Mouse (Mus musculus) A20 (cell line): ENCODE data around the gene Cmtm8.

Experiments used
- DNase-seq: peaks from one replicate; pipeline ENCODE4 v3.0.0-alpha.2; 2011; ENCODE audit warnings: low read depth, low spot score

Cmtm8 gene

DNA sequence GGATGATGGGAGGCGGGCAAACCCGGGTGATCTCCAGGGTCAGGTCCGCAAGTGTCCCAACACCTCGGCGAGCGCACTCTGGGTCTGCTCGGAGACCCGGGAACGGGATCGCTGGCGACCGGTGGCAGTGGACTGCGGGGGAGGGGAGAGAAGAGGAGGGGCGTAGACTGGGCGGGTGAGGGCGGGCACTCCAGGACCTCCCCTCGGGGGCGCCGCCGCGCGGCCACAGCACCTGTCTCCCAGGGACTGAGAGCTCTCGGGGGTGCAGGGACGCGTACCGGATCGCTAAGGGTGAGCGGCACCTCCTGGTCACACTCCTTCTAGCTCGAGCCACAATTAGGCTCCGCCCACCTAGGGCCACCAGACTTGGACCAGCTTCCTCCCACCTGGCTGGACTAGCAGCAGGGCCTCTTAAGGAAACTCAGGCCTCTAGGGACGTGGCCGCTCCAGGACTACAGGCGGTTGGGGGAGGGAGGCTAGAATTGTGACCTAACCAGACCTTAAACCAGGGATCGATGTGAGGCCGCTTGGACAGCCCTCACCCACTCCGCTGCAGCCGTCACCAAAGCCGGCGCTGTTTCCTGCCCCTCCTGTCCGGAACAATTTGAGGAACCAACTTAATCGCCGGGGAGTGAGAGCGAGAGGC is at the start of gene Cmtm8:
Gene Cmtm8, minus strand, starts transcription at position 140 of the 646 bp plus-strand sequence.
- DNase-seq, result peak; percentile 82

DNA sequence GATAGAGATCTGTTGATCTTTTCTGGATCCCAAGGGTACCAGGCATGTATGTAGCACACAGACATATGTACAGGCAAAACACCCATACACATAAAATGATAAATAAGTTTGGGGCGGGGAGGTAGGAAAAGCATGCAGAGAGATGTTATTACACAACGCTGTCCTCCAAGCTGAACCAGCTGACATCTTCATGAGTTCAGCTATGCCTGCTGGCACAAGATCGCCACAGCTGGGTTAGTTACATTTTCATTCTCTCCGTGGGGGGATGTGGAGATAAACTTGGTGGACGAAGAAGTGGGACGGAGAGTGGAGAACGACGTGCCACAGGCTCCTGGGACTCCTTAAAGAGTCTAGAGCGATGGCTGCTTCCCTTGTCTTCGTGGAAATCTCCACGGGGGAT is 49.0 kb upstream of the Cmtm8 start:
- no peak for DNase-seq

DNA sequence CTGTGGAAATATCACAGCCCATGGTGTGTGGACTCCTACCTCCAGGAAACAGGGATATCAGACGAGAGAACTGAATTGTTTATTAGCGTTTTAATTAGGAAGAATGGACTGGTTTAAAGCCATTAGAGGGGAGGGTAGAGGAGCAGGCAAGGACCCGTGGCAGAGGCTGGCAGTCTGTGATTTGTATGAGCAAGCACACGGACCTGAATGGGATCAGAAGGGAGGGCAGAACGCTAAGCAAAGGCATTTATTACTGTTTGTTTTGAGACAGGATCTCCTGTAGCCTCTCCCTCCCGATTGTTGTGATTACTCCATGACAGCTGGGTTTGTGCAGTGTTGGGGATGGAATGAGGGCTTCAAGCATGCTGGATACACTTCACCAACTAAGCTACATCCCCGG is 46.4 kb upstream of the Cmtm8 start:
- no peak for DNase-seq

DNA sequence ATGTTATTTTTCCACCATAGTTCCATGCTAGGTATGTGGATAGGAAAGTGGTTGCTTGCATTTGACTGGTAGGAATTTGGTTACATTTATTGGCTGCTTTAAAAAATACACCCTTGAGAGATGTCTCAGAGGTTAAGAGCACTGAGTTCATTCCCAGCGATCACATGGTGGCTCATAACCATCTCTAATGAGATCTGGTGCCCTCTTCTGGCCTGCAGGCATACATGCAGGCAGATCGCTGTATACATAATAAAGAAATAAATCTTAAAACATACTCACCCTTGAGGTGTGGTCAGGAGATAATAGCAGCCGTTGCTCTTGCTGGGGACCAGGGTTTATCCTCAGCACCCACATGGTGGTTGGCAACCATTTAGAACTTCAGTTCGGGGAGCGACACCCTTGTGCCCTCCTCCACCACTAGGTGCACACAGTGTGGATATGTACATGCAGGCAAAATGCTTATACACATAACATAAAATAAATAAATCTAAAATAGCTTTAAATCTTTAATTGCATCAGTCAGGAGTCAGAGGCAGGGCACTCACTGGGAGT is 45.0 kb upstream of the Cmtm8 start:
- DNase-seq, result peak; percentile 37

DNA sequence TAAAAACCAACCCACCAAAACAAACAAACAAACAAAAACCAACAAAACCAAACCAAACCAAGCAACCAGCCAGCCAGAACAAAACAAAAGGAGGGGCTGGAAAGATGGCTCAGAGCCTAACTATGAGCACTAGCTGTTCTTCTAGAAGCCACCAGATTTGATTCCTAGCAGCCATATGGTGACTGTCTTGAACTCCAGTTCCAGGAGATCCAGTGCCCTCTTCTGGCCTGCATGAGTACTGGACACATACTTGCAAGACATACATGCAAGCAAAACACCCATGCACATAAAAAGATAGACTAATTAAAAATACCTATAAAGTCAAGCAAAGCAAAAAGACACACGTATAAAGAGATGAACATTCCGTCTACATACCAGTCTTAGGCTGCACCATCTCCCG is 43.7 kb upstream of the Cmtm8 start:
- peak; percentile 52 for DNase-seq

DNA sequence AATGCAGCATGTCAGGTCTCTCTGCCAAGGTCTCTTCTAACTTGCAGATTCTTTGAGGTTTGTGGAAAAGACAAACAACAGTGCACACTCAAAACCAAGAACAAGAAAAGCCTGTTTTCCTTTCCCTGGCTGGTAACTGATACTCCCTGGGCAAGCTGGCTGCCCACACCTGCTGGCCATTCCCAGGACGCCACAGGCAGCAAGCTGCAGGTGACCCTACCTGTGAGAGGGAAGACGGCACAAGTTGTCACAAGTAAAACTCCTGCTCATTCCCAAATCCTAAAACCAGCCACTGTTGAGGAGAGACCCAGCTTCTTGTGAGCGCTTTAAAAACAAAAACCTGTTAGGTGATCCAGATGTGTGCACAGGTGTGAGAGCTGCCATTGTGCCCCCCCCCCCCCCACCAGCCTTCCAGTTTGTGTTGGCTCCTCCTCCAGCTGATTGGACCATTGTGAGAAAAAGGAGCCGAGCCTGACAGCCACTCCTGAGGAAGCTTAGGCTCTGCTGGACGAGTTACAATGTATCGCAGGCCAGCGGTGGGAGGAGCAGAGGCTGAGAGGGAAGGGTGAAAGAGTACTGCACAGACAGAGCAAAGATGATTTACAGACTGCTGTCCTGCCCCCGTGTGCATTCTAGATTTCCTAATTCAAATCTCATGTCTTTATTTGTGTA is 42.2 kb upstream of the Cmtm8 start:
- no peak for DNase-seq

DNA sequence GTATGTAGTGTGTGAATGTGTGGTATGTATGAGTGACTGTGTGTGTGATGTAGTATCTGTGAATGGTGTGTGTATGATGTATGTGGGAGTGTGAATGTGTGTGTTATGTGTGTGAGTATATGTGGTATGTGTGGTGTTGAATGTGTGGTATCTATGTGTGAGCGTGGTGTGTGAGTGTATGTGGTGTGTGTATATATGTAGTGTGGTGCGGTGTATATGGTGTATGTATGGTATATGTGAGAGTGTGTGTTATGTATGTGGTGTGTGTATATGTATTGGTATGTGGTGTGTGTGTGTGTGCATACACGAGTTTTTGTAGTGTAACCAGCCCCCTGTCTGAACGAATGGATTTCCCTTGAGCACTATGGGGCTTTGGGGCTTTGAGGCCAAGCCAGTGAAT is 41.6 kb upstream of the Cmtm8 start:
- DNase-seq, result no peak

DNA sequence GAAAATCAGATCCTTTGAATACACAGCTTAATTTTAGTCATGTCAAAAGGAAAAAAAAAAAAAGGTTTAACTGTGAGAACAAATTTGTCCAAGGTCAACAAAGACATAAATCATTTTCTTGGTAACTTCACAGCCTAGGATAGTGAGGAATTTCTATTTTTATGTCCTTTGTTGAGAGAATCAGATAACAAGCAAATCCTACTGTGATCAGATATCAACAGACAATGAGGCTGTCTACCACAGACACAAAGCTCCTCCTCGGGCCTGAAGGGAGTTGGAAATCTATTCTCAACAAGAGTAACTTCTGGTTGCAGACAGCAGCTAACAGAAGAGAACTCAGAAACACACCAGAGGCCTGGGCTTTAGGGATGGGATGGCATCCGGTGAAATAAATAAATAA is 38.0 kb upstream of the Cmtm8 start:
- no peak for DNase-seq

DNA sequence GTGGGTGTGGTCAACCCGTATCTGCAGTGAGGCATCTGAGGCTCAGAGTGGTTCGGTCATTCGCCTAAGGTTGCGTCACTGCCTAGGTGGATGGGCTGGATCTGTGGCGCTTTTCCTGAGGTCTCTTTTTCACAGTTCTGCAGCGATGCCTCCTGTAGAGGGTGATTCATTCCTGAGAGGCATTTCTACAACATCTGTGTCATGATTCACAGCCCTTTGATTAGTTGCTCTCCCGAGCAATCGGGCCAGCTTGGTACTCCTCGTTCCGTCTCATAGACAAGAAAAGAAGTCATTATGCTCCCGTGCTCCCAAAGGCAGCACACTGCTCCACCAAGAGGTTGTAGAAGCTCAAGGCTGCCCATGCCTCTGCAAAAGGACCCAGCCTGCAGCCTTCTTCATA is 11.4 kb upstream of the Cmtm8 start:
- no peak for DNase-seq

DNA sequence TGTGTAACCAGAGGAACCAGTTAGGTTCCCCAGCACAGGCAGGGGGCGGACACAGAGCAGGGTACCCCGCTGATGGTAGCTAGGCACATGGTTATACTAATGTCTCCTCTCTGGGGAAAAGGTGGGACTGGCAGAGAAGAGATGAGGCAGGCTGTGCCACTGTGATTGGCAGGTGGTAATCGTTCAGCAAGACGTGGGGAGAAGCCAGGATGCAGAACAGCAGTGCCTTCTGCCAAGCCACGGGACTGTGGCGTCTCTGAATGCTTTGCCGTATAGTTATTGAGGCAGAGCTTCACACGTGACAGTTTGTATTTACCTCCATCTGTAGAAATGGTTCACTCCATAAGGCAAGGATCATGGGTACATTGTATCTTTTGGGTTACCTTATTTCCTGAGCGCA is 10.7 kb upstream of the Cmtm8 start:
- DNase-seq, result no peak

DNA sequence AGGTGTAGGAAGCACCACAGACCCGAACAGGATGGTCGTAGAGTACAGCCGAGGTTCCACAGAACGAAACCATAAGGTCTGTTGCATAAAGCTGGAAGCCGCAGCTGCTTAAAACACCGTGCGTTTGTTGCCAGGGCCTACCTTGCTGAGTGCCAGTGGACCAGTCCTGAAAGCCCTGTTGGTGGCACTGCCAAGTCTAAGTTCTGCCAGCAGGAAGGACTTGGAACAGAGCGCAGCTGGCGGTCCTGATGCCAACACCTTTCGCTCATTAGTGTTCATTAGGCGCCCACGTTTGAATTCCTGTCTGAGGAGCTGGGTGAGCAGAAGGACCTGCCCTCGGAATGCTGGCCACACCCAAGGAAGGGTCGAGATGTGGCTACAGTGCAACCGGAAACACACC is 9.4 kb upstream of the Cmtm8 start:
- no peak for DNase-seq

DNA sequence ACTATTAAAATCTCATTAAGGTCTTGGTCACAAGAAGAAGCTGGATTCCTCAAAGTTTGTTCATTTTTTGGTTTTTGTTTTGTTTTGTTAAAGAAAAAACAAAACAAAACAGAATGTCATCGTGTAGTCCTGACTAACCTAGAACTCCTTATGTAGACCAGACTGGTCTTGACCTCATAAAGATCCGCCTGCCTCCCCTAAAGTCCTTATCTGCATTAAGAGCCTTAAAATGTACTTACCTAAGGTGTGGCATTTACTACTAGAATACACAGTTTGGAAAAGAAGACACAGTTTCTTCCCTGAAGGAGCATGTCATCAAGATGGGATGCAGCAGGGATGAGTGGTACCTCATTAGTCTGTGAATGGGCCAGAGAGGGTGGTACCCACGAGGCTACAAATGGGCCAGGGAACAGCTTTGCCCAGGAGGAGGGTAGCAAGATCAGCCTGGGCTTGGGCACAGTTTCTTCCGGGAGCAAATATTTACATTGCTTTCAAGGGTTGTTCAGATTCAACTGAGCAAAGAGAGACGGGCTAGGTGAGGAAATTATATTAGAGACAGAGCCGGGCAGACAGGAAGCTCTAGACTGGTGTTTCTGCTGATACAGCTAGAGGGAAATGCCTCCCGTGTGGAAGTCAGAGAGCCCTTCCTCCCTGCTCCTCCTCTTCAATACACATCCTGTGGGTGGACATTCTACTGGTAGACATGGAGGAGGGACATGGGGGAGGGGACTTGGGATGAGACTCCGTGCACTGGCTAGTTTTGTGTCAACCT is 7.6 kb upstream of the Cmtm8 start:
- no peak for DNase-seq

DNA sequence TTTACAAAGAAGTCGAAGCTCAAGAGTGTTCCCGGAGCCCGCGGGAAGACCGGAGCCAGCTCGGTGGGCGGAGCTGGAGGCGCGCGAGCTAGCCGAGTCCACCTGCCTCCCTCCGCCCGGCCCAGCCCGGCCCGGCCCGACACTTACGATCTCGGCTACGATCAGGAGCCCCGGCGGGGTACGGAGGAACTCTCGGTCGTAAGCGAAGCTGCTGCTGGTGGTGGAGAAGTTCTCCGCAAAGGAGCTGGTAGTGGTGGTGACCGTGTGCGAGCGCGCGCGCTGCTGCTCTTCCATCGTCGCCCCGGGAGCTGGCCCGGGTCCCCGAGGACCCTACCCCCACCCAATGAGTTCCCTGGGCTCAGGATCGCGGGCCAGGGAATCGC is 331 bp downstream of the Cmtm8 start:
- no peak for DNase-seq

DNA sequence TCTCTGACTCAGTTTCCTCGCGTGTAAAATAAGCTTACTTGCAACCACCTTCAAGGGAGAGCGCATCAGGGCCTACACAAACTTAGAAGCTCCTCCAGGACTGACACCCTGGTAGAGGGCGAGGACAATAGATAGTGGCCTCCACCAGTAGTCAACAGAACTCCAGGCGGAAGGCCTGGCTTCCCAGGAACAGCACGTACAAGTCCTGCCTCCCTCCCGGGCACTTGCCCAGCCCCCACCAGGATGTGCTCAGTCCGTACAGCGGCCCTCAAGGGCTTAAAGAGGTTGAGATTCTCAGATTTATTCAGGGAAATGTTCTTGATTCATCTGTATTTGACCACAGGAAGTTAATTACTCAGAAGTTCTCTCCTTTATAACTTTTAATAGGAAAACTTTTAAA is 1.1 kb downstream of the Cmtm8 start:
- DNase-seq, result no peak

DNA sequence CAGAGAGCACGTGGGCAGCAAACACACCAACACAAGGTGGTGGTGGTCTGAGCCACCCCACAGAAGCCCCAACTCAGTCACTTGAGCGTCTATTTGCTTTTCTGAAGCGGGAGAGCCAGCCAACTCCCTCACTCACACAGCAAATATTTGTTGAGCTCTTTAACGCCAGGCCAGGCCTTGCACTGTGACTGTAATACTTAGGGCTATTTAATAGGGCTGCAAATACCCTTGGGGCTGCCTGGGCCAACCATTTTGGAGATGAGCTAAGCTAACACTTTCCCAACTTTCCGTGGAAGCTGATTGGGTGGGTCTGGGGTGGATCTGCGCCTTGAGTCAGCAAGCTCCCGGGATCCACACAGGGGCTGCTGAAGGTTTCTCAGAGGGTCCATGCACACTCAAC is 1.7 kb downstream of the Cmtm8 start:
- DNase-seq, result no peak

DNA sequence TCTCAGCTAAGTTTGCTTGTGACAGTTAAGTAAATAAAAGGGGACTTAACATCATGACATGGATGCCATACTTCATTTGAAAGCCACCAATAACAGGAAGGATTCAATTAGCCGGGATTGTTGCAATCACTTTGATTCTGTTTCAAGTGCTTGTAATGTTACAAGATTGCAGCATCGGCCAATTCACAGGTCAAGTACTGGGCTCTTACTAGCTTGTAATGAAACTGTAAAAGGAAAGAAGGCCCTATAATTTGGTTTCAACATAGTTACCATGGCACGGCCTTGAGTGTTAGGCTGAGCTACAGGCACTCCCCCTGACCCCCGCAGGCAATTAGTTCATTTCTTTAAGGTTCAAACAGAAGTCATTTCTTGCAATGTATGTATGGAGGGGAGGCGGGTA is 5.1 kb downstream of the Cmtm8 start:
- DNase-seq, result no peak

DNA sequence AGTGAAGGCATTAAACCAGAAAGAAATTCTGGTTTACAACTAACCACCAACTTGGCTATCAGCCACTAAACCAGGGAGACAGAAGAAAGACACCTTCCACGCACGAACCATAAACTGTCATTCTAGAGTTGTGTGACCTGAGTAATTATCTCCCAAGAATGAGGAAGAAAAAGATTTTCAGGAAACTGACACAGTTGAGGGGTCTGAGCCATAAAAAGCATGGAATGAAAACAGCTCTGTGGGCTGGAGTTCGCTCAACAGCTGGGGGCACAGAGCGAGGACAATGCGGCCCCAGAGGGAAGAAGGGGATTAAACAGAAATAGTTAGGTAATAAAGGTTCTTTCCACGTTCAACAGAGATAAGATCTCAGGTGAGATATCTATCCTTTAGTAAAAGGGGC is 12.4 kb downstream of the Cmtm8 start:
- DNase-seq, result no peak

DNA sequence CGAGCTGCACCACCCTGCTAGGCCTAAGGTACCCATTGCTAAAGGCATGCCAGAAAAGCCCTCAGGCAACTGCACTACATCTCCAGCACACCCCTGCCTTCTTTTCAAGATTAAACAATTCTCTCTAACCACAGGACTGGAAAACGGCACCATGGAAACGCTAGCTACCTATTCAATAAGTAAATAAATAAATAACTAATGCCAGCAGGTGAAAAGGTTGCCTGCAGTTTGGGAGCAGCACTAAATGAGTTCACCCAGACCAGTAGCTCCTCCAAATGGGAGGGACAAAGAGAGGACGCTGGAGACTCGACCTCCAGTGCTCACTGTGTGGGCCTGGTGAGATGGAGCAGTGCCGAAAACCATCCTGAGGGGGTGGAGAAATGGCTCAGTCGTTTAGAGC is 13.6 kb downstream of the Cmtm8 start:
- no peak for DNase-seq

DNA sequence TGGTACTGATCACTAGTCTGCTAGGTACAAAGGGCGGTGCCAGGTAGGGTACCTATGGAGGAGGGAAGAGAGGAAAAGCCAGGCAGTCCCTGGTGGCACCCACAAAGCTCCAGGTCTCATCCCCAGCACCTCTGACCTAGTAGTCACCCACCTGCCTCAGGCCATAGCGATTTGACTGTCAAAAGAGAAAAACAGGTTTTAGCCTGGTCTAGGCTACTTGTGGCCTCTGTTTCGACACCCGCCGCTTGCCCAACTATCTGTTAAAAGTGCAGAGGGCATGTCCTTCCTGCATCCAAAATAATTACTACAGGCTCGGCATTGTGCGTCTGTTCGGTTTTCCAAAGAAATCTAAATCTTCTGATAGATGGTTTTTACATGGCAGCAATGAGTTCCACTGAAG is 14.3 kb downstream of the Cmtm8 start:
- DNase-seq, result no peak

DNA sequence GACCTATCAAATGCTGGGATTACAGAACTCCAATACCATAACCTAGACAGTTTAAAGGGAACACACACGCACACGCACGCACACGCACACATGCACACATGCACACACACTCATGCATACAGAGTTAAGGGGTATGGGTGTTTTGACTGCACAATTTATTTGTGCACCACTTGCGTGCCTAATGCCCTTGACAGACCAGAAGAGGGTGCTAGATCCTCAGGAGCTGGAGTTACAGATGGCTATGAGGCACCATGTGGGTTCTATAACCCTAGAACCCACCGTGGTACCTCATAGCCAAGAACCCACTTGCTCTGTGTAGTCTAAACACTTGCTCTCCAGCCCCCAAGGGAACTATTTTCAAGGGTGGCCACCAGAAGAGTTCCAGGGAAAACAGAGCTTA is 15.6 kb downstream of the Cmtm8 start:
- DNase-seq, result no peak

DNA sequence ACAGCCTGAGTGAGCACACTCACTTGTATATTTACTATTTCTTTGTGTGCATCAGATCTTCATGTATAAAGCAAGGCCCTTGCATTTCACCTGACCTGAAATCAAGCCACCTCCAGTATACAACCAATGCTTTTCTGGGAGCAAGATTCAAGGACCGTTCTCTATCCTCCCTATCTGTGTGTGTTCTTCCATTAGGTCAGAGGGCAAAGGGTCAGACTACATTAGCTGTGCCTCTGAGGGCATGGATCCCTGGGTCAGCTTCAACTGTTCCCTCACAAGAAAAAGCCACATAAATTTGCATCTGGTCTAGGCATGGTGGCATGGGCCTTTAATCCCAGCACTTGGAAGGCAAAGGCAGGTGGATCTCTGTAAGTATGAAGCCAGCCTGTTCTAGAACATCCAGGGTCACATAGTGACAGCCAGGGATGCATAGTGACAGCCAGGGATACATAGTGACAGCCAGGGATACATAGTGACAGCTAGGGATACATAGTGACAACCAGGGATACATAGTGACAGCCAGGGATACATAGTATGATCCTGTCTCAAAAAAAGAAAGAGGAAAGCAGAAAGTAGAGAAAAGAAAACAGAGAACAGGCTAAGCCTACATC is 16.6 kb downstream of the Cmtm8 start:
- no peak for DNase-seq

DNA sequence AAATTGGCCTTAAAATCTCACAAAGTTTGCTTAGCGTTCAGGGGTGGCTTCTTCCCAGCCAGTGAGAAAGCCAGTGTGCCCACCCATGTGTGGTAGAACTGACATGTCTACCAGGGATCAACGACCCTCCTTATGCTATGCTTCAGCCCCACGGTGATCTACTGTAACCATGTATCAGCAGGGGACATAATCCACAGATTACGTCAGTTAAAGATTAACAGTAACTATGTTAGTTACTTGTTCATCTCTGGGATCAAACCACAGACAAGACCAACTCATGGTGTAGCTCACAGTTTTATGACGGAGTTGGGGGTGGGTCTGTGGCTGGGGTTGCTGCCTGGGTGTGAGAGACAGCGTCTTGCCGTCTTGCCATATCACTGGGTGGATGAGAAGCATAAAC is 19.8 kb downstream of the Cmtm8 start:
- no peak for DNase-seq
